Mouse (Mus musculus): Measurements from ENCODE around the gene Pank1. TPM values are rescaled to one million over a fixed set of nuclear protein-coding genes. Genes with fewer than 3 reads are reported as not detected.

Pank1 gene
- polyA plus RNA-seq, 1 experiment: 3.0 TPM

DNA sequence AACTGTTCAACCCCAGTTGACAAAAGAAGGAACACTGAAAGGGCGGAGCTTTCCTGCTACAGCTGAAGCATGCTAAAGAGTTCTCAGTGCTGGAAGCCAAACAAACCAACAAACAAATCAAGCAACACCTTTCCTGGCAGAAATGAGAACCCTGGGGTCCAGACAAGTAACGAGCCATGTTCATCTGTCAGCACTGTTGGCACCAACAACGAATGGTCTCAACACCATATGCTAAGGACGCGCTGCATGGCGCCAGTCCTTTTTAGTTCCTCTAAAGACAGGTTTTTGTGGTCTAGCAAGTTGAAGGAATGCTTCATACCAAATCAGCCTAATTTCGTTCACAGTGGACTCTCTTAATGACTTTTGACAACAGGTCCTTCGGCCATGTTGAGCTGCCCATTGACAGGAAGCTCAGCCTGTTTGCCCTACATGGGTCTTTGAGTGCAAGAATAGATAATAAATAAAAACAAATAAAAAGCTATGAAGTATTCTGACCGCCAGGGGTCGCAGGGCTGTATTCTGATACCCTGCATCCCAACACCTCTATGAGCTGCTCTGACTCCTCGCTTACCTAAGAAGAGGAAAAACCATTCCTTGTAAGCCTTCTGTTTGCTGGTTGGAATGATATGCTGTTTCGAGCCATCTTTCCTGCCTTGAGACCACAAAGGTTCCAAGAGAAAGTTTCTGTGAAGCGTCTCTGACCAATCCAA is 53.2 kb downstream of the Pank1 start:
- no peak for DNase-seq (ENCODE audit: low read depth)

- no peak for DNase-seq (ENCODE audit: low read depth)
These were observed 59.6 kb downstream of the Pank1 start for GRCm38 (mm10) chr19:34819577-34820170.

GRCm38 (mm10) chr19:34815371-34815770 is 63.9 kb downstream of the Pank1 start:
- DNase-seq (ENCODE audit: low read depth): no peak

DNA sequence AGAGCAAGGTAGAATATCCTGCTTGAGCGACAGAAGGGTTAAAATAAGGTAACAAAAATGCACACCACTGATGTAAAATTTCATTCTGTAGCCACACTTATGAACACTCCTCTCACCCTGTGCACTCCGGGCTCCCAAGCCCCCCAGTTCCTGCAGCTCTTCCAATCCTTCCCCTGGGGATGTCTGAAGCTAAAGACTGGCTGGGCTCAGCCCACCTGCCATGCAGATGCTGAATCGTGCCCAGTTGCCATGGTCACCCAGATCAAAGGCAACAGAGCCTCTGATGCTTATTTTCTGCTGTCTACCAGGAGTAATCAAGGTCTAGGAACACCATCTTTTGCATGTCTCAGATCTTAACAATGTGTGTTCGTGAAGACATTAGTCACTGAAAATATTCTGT is 64.6 kb downstream of the Pank1 start:
- DNase-seq (ENCODE audit: low read depth): no peak

GRCm38 (mm10) chr19:34813961-34814360 is 65.3 kb downstream of the Pank1 start:
- DNase-seq (ENCODE audit: low read depth): no peak

DNA sequence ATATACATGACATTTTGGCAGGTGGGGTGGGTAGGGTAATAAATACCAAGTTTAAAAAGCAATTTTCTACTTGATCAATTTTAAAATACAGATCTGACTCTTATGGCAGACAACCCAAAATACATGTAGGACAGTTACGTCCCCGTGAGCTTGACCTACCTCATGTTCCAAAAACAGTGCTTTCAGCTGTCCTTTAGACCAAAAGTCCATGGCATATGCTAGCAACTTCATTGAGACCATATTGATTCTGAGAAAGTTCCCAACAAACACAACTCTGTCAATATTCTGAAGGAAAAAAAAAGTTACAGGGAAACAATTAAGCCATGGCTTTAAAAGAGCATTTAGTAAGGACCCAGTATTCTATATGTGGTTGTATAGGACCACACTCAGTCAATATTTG is 65.7 kb downstream of the Pank1 start:
- DNase-seq (ENCODE audit: low read depth): no peak

- no peak for DNase-seq (ENCODE audit: low read depth)
These were observed 66.5 kb downstream of the Pank1 start for GRCm38 (mm10) chr19:34812711-34813110.

DNA sequence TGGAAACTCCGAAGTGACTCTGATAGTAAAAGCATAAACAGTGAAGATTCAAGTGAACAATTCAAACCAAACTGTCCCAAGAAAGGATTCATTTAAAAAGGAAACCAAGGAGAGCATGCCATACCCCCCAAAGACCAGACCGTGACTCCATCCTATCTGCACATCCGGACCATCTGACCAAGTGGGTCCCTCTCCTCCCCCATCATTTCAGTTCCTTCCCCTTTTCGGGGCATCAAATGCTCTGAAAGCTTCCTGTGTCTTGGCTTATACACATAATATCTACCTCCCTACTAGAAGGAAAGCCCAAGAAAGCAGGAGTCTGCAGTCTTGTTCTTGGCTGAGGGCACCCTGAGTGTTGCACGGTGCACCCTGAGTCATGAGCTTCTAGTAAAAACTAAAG is 72.1 kb downstream of the Pank1 start:
- no peak for DNase-seq (ENCODE audit: low read depth)

GRCm38 (mm10) chr19:34805071-34805470 is 74.2 kb downstream of the Pank1 start:
- no peak for DNase-seq (ENCODE audit: low read depth)

GRCm38 (mm10) chr19:34804531-34804930 is 74.7 kb downstream of the Pank1 start:
- DNase-seq (ENCODE audit: low read depth): no peak

DNA sequence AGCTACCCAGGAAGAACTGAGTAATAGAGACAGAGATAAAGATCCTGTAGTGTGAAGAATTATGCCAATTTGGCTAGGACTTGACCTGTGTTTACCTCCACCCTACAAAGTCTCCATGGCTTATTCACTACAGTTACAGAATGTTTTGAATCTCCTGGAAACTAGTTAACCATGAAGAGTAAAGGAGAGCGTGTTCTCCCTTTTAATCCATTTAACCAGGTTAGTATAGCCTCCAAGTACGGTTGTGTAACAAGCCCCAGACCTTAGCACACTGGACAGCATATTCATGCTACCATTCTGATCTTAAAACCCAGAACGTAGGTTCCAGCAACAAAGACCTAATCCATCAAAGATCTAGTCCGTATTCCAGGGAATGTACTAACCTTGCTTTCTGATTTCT is 75.9 kb downstream of the Pank1 start:
- no peak for DNase-seq (ENCODE audit: low read depth)

- no peak for DNase-seq (ENCODE audit: low read depth)
These were observed 79.5 kb downstream of the Pank1 start for GRCm38 (mm10) chr19:34799644-34800267.

DNA sequence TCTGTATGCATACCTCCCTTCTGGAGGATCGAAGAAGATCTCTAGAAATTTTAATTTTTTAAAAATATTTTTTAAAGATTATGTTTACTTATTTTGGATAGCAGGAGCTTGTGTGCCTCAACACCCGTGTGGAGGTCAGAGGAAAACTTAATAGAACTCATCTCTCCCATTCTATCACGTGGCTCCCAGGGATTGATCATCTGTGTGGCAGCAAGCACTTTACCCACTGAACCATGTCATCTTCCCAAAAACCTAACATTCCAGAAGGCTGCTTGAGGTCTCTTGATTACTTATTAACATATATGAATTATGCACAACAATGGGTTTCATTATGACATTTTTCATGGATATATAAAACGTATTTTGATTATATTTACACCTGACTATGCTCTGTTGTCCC is 82.9 kb downstream of the Pank1 start:
- no peak for DNase-seq (ENCODE audit: low read depth)

DNA sequence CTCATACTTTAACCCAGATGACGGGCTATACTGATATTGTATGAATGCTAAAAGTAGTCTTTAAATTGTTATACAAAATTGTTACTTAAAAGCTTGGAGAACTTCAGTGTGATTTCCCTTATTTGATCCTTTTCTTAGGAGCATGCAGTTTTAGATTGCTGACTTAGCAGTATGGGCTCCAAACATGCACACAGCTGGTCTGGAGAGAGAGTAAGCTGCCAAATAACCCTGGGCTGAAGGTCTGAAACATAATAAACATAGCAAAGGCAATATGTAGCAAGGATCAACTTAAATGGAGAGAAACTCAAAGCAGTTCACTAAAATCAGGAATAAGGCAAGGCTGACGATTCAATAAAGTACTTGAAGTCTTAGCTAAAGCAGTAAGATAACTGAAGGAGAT is 96.8 kb downstream of the Pank1 start:
- no peak for DNase-seq (ENCODE audit: low read depth)

GRCm38 (mm10) chr19:34778993-34779392 is 100.3 kb downstream of the Pank1 start:
- no peak for DNase-seq (ENCODE audit: low read depth)

DNA sequence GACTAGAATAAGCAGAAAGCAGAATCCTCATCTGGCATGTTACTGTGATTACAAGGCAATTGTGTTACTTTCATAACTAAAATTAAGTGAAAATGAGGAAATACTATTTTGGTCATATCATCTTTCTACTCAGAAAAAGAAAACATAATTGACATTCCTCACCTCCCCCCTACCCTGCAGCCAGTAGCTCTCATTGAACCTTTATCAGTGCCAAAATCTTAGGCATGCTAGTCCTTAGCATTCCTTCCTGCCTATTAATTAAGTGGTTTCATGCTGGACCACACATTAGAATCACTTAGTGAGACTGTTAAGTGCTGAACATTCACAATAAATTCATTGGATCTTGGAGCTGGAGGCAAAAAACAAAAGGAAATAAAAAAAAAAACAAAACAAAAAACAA is 101.2 kb downstream of the Pank1 start:
- no peak for DNase-seq (ENCODE audit: low read depth)

DNA sequence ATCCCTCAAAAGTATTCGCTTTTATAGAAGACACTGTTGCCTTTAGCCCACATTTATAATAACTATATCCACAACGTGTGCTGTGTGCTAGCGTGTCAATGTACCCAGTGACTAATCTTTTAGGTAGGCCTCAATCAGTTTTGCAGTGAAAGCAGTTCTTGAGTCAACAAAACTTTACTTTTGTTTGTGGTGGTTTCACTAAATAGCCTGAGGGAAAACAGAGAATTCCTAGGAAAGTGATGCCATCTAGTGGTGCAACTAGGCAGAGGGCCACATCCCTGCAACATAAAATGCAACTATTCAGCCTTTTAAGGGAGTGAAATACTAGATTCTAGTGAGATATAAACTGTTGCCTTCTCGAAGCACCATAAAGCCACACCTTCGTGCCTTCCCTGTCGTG is 106.5 kb downstream of the Pank1 start:
- DNase-seq (ENCODE audit: low read depth): no peak

GRCm38 (mm10) chr19:34770764-34771163 is 108.5 kb downstream of the Pank1 start:
- no peak for DNase-seq (ENCODE audit: low read depth)

DNA sequence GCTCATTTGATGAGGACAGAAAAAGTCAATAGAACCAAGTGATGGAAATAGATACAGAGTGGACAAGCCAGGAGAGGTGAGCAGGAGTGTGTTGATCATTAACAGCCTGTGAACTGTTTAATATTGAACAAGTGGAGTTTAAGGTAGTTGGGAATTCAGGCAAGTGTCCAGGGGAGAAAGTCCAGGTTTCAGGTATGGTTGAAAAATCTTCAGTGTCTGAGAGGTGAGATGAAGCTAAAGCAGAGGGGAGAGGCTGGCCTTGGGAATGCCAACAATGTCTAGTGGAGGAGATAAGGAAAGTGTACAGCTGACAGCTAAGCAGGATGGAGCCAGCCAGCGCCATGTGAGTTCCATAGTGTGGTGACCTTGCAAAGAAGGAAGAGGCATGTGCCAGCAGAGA is 120.5 kb downstream of the Pank1 start:
- DNase-seq (ENCODE audit: low read depth): no peak

All from gonadal fat pad, adult 2 months (tissue).